Mouse (Mus musculus): ENCODE measurements at regions not wholly inside any gene's neighbourhood (a gene's known extent, or its start where the extent isn't known, plus 50 kb on each side); places are given as distances from the start of the nearest gene placed in this dataset.
"Not testable (repeated sequence)": the region's sequence is repeated elsewhere in the genome, so short reads cannot be mapped to it uniquely, and the experiment has no call there.

GRCm38 (mm10) chr14:53766501-53766900 is 487.4 kb downstream of the Dad1 start:
- WGBS, result 81% methylated on average over 6 of the region's 6 CpGs
- H3K27ac ChIP-seq (ENCODE audit: low read depth, low read length); ATAC-seq (ENCODE audit: low FRiP score, low TSS enrichment); H3K36me3 ChIP-seq (ENCODE audit: control insufficient read depth, insufficient read depth, low read length); H3K9ac ChIP-seq (ENCODE audit: low read depth, low read length); H3K27me3 ChIP-seq (ENCODE audit: control insufficient read depth, insufficient read depth, low read length); H3K4me3 ChIP-seq (ENCODE audit: low read length); H3K4me2 ChIP-seq (replicated peaks; ENCODE audit: low read depth, low read length); H3K9me3 ChIP-seq (ENCODE audit: control insufficient read depth, low read length); H3K4me1 ChIP-seq (ENCODE audit: control insufficient read depth, insufficient read depth, low read length): not testable (repeated sequence)

GRCm38 (mm10) chr14:53765918-53766317 is 488.0 kb downstream of the Dad1 start:
- 80% methylated on average over 1 of the region's 1 CpGs for WGBS
- H3K27ac ChIP-seq (ENCODE audit: low read depth, low read length); ATAC-seq (ENCODE audit: low FRiP score, low TSS enrichment); H3K36me3 ChIP-seq (ENCODE audit: control insufficient read depth, insufficient read depth, low read length); H3K4me3 ChIP-seq (ENCODE audit: low read length); H3K27me3 ChIP-seq (ENCODE audit: control insufficient read depth, insufficient read depth, low read length); H3K9ac ChIP-seq (ENCODE audit: low read depth, low read length); H3K4me1 ChIP-seq (ENCODE audit: control insufficient read depth, insufficient read depth, low read length); H3K4me2 ChIP-seq (replicated peaks; ENCODE audit: low read depth, low read length); H3K9me3 ChIP-seq (ENCODE audit: control insufficient read depth, low read length): not testable (repeated sequence)

- not testable (repeated sequence) for H3K27ac ChIP-seq (ENCODE audit: low read depth, low read length); ATAC-seq (ENCODE audit: low FRiP score, low TSS enrichment); H3K4me1 ChIP-seq (ENCODE audit: control insufficient read depth, insufficient read depth, low read length); H3K9ac ChIP-seq (ENCODE audit: low read depth, low read length); H3K4me3 ChIP-seq (ENCODE audit: low read length); H3K4me2 ChIP-seq (replicated peaks; ENCODE audit: low read depth, low read length); H3K9me3 ChIP-seq (ENCODE audit: control insufficient read depth, low read length); H3K36me3 ChIP-seq (ENCODE audit: control insufficient read depth, insufficient read depth, low read length); H3K27me3 ChIP-seq (ENCODE audit: control insufficient read depth, insufficient read depth, low read length)
- 68% methylated on average over 2 of the region's 2 CpGs for WGBS
These were observed 493.3 kb downstream of the Dad1 start for GRCm38 (mm10) chr14:53760578-53760977.

- H3K4me2 ChIP-seq (replicated peaks; ENCODE audit: low read depth, low read length); H3K4me1 ChIP-seq (ENCODE audit: control insufficient read depth, insufficient read depth, low read length); H3K27ac ChIP-seq (ENCODE audit: low read depth, low read length); H3K4me3 ChIP-seq (ENCODE audit: low read length); H3K27me3 ChIP-seq (ENCODE audit: control insufficient read depth, insufficient read depth, low read length); H3K9ac ChIP-seq (ENCODE audit: low read depth, low read length); ATAC-seq (ENCODE audit: low FRiP score, low TSS enrichment); H3K9me3 ChIP-seq (ENCODE audit: control insufficient read depth, low read length); H3K36me3 ChIP-seq (ENCODE audit: control insufficient read depth, insufficient read depth, low read length): not testable (repeated sequence)
- WGBS, result 81% methylated on average over 4 of the region's 4 CpGs
These were observed 496.1 kb downstream of the Dad1 start for GRCm38 (mm10) chr14:53757782-53758181.

GRCm38 (mm10) chr14:53757095-53757494 is 496.8 kb downstream of the Dad1 start:
- not testable (repeated sequence) for H3K4me2 ChIP-seq (replicated peaks; ENCODE audit: low read depth, low read length); H3K36me3 ChIP-seq (ENCODE audit: control insufficient read depth, insufficient read depth, low read length); H3K4me3 ChIP-seq (ENCODE audit: low read length); H3K4me1 ChIP-seq (ENCODE audit: control insufficient read depth, insufficient read depth, low read length); ATAC-seq (ENCODE audit: low FRiP score, low TSS enrichment); H3K9me3 ChIP-seq (ENCODE audit: control insufficient read depth, low read length); H3K27ac ChIP-seq (ENCODE audit: low read depth, low read length); H3K9ac ChIP-seq (ENCODE audit: low read depth, low read length); H3K27me3 ChIP-seq (ENCODE audit: control insufficient read depth, insufficient read depth, low read length)
- WGBS, result no CpG with 5 or more reads among the region's 1 CpGs

GRCm38 (mm10) chr14:53750703-53751441 is 503.0 kb downstream of the Dad1 start:
- ATAC-seq (ENCODE audit: low FRiP score, low TSS enrichment), result no peak
- Histone ChIP-seq H3K9me3 (ENCODE audit: control insufficient read depth, low read length) (no peaks in the 10 kb centered on the region), H3K36me3 (ENCODE audit: control insufficient read depth, insufficient read depth, low read length) (no peaks in the 10 kb centered on the region), H3K4me1 (ENCODE audit: control insufficient read depth, insufficient read depth, low read length) (no peaks in the 10 kb centered on the region), H3K9ac (ENCODE audit: low read depth, low read length) (no peak overlapping the region), H3K27me3 (ENCODE audit: control insufficient read depth, insufficient read depth, low read length) (no peaks in the 10 kb centered on the region), H3K4me3 (ENCODE audit: low read length) (no peak overlapping the region), H3K4me2 (replicated peaks; ENCODE audit: low read depth, low read length) (no peak overlapping the region), H3K27ac (ENCODE audit: low read depth, low read length) (no peak overlapping the region)
- WGBS, result 71% methylated on average over 4 of the region's 4 CpGs

GRCm38 (mm10) chr14:53743552-53743951 is 510.4 kb downstream of the Dad1 start:
- not testable (repeated sequence) for H3K27ac ChIP-seq (ENCODE audit: low read depth, low read length)

GRCm38 (mm10) chr14:53742864-53743263 is 511.0 kb downstream of the Dad1 start:
- not testable (repeated sequence) for H3K27ac ChIP-seq (ENCODE audit: low read depth, low read length); H3K4me2 ChIP-seq (replicated peaks; ENCODE audit: low read depth, low read length); H3K27me3 ChIP-seq (ENCODE audit: control insufficient read depth, insufficient read depth, low read length); H3K9me3 ChIP-seq (ENCODE audit: control insufficient read depth, low read length); H3K4me3 ChIP-seq (ENCODE audit: low read length); H3K36me3 ChIP-seq (ENCODE audit: control insufficient read depth, insufficient read depth, low read length); H3K4me1 ChIP-seq (ENCODE audit: control insufficient read depth, insufficient read depth, low read length); H3K9ac ChIP-seq (ENCODE audit: low read depth, low read length); ATAC-seq (ENCODE audit: low FRiP score, low TSS enrichment)
- WGBS, result 83% methylated on average over 2 of the region's 2 CpGs

More at GRCm38 (mm10) chr14:53743552-53743951, 510.4 kb downstream of the Dad1 start:
- not testable (repeated sequence) for H3K27me3 ChIP-seq (ENCODE audit: control insufficient read depth, insufficient read depth, low read length); H3K9ac ChIP-seq (ENCODE audit: low read depth, low read length); H3K4me1 ChIP-seq (ENCODE audit: control insufficient read depth, insufficient read depth, low read length); H3K4me2 ChIP-seq (replicated peaks; ENCODE audit: low read depth, low read length); H3K36me3 ChIP-seq (ENCODE audit: control insufficient read depth, insufficient read depth, low read length); H3K4me3 ChIP-seq (ENCODE audit: low read length); ATAC-seq (ENCODE audit: low FRiP score, low TSS enrichment); H3K9me3 ChIP-seq (ENCODE audit: control insufficient read depth, low read length)
- 88% methylated on average over 3 of the region's 3 CpGs for WGBS

- not testable (repeated sequence) for H3K9ac ChIP-seq (ENCODE audit: low read depth, low read length); H3K4me2 ChIP-seq (replicated peaks; ENCODE audit: low read depth, low read length); ATAC-seq (ENCODE audit: low FRiP score, low TSS enrichment); H3K36me3 ChIP-seq (ENCODE audit: control insufficient read depth, insufficient read depth, low read length); H3K4me3 ChIP-seq (ENCODE audit: low read length); H3K27me3 ChIP-seq (ENCODE audit: control insufficient read depth, insufficient read depth, low read length); H3K27ac ChIP-seq (ENCODE audit: low read depth, low read length); H3K9me3 ChIP-seq (ENCODE audit: control insufficient read depth, low read length); H3K4me1 ChIP-seq (ENCODE audit: control insufficient read depth, insufficient read depth, low read length)
- 43% methylated on average over 4 of the region's 4 CpGs for WGBS
These were observed 512.7 kb downstream of the Dad1 start for GRCm38 (mm10) chr14:53741246-53741645.
